Mouse (Mus musculus): Measurements from ENCODE around the gene Fabp6. TPM values are rescaled to one million over a fixed set of nuclear protein-coding genes. Genes with fewer than 3 reads are reported as not detected.

Gene Fabp6
- polyA plus RNA-seq, 1 experiment from 2014 or later: not detected

GRCm38 (mm10) chr11:43608440-43608839 is 7.1 kb upstream of the Fabp6 start:
- H3K36me3 ChIP-seq (ENCODE audit: control insufficient read depth, insufficient read depth, low read length): no peaks in the 10 kb centered on the region
- no peak for ATAC-seq (ENCODE audit: low read depth)
- H3K4me2 ChIP-seq (ENCODE audit: low read depth, low read length): no peak overlapping the region
- no peak overlapping the region for H3K27ac ChIP-seq (ENCODE audit: low read length)
- no peaks in the 10 kb centered on the region for H3K9me3 ChIP-seq (ENCODE audit: control insufficient read depth, low read length)
- H3K4me1 ChIP-seq (replicated peaks; ENCODE audit: control insufficient read depth, insufficient read depth, low read length): peaks cover 14% of the 10 kb centered on the region
- H3K4me3 ChIP-seq (ENCODE audit: low read length): no peak overlapping the region
- 79% methylated on average over 3 of the region's 3 CpGs for WGBS
- no peaks in the 10 kb centered on the region for H3K27me3 ChIP-seq (ENCODE audit: control insufficient read depth, insufficient read depth, low read depth, low read length)
- H3K9ac ChIP-seq (ENCODE audit: low read length): no peak overlapping the region

GRCm38 (mm10) chr11:43605859-43606258 is 4.5 kb upstream of the Fabp6 start:
- ATAC-seq (ENCODE audit: low read depth): no peak
- H3K27me3 ChIP-seq (ENCODE audit: control insufficient read depth, insufficient read depth, low read depth, low read length): no peaks in the 10 kb centered on the region
- H3K4me1 ChIP-seq (replicated peaks; ENCODE audit: control insufficient read depth, insufficient read depth, low read length): peaks cover 8% of the 10 kb centered on the region
- WGBS: 63% methylated on average over 6 of the region's 6 CpGs
- H3K36me3 ChIP-seq (ENCODE audit: control insufficient read depth, insufficient read depth, low read length): no peaks in the 10 kb centered on the region
- no peak overlapping the region for H3K4me3 ChIP-seq (ENCODE audit: low read length)
- no peak overlapping the region for H3K27ac ChIP-seq (ENCODE audit: low read length)
- no peak overlapping the region for H3K9ac ChIP-seq (ENCODE audit: low read length)
- no peak overlapping the region for H3K4me2 ChIP-seq (ENCODE audit: low read depth, low read length)
- no peaks in the 10 kb centered on the region for H3K9me3 ChIP-seq (ENCODE audit: control insufficient read depth, low read length)

- no peaks in the 10 kb centered on the region for H3K4me1 ChIP-seq (replicated peaks; ENCODE audit: control insufficient read depth, insufficient read depth, low read length)
- no peak overlapping the region for H3K4me2 ChIP-seq (ENCODE audit: low read depth, low read length)
- H3K4me3 ChIP-seq (ENCODE audit: low read length): no peak overlapping the region
- H3K9me3 ChIP-seq (ENCODE audit: control insufficient read depth, low read length): no peaks in the 10 kb centered on the region
- ATAC-seq (ENCODE audit: low read depth): no peak
- H3K9ac ChIP-seq (ENCODE audit: low read length): no peak overlapping the region
- H3K36me3 ChIP-seq (ENCODE audit: control insufficient read depth, insufficient read depth, low read length): no peaks in the 10 kb centered on the region
- WGBS: 79% methylated on average over 6 of the region's 6 CpGs
- H3K27me3 ChIP-seq (ENCODE audit: control insufficient read depth, insufficient read depth, low read depth, low read length): no peaks in the 10 kb centered on the region
- H3K27ac ChIP-seq (ENCODE audit: low read length): no peak overlapping the region
Observed at GRCm38 (mm10) chr11:43604891-43605290, 3.6 kb upstream of the Fabp6 start.

DNA sequence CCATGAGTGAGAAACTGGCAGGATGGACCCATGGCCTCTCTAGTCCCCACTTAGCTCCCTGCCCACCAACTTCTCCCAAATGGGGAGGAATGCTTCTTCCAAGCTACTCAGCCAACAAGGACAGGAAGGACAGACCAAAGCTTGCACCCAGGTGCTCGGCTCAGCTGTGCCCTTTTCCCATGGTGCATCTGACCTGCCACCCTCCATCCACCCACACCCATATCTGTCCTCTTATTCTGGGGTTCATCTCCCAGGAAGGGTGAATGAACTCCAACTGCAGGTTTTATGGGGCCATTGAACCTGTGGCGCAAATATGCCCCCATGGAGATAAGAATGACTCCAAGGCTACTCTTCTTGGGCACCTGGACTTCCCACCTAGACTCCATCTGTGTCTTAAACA is 2.9 kb upstream of the Fabp6 start:
- Histone ChIP-seq H3K27ac (ENCODE audit: low read length) (no peak overlapping the region), H3K9ac (ENCODE audit: low read length) (no peak overlapping the region), H3K27me3 (ENCODE audit: control insufficient read depth, insufficient read depth, low read depth, low read length) (no peaks in the 10 kb centered on the region), H3K4me1 (replicated peaks; ENCODE audit: control insufficient read depth, insufficient read depth, low read length) (no peaks in the 10 kb centered on the region), H3K4me2 (ENCODE audit: low read depth, low read length) (no peak overlapping the region), H3K9me3 (ENCODE audit: control insufficient read depth, low read length) (no peaks in the 10 kb centered on the region), H3K4me3 (ENCODE audit: low read length) (no peak overlapping the region), H3K36me3 (ENCODE audit: control insufficient read depth, insufficient read depth, low read length) (no peaks in the 10 kb centered on the region)
- WGBS: 95% methylated on average over 2 of the region's 2 CpGs
- no peak for ATAC-seq (ENCODE audit: low read depth)

- no peak for ATAC-seq (ENCODE audit: low read depth)
- Histone ChIP-seq H3K27me3 (ENCODE audit: control insufficient read depth, insufficient read depth, low read depth, low read length) (no peaks in the 10 kb centered on the region), H3K4me1 (replicated peaks; ENCODE audit: control insufficient read depth, insufficient read depth, low read length) (peaks cover 3% of the 10 kb centered on the region; the same call in 1 of the 2 replicates), H3K9ac (ENCODE audit: low read length) (no peak overlapping the region), H3K9me3 (ENCODE audit: control insufficient read depth, low read length) (no peaks in the 10 kb centered on the region), H3K4me2 (ENCODE audit: low read depth, low read length) (no peak overlapping the region), H3K36me3 (ENCODE audit: control insufficient read depth, insufficient read depth, low read length) (peaks cover 11% of the 10 kb centered on the region), H3K27ac (ENCODE audit: low read length) (no peak overlapping the region), H3K4me3 (ENCODE audit: low read length) (no peak overlapping the region)
- WGBS: 40% methylated on average over 6 of the region's 6 CpGs
Observed at GRCm38 (mm10) chr11:43589530-43590072, 11.7 kb downstream of the Fabp6 start.

DNA sequence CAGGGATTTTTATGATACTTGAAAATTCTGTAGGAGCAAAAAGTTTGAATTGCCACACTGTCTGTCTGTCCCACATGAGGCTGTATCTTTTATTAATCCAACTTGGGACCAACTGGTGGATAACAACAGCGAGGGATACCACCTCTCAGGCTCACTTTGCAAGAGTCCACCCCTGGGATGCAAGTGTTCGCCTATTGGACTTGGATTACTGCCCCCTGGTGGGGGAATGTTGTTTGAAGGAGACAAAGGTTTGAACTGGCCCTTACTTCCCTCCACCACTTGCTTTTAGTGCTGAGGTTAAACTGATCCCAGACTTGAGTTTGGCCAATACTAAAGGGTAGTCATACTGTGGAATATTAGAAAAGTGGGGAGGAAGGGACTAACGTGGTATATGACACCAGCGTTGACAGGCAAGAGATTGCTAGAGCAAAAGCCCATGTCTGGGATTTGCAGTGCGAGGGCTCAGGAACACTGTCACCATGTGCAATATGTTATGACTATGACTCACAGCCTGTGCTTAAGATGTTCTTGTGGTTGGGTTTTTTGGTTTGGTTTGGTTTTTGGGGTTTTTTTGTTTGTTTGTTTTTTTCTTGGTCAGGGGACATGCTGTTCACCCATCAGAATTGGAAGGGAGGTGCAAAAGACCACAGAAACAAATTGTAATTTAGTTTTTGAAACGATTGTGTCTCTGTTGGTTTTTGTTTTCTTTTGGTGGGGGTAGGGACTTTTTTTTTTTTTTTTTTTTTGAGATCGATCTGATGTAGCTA is 14.8 kb downstream of the Fabp6 start, which contains the start of gene 4933415A04Rik:
Gene 4933415A04Rik, plus strand, starts transcription at position 717 of the 767 bp plus-strand sequence.
- WGBS: 67% methylated on average over 7 of the region's 7 CpGs
- Histone ChIP-seq H3K9me3 (ENCODE audit: control insufficient read depth, low read length) (no peaks in the 10 kb centered on the region), H3K4me2 (ENCODE audit: low read depth, low read length) (no peak within 1 kb of the TSS), H3K9ac (ENCODE audit: low read length) (no peak within 1 kb of the TSS), H3K4me1 (replicated peaks; ENCODE audit: control insufficient read depth, insufficient read depth, low read length) (peaks cover 3% of the 10 kb centered on the region; the same call in 1 of the 2 replicates), H3K36me3 (ENCODE audit: control insufficient read depth, insufficient read depth, low read length) (peaks cover 17% of the 10 kb centered on the region), H3K27me3 (ENCODE audit: control insufficient read depth, insufficient read depth, low read depth, low read length) (no peaks in the 10 kb centered on the region), H3K27ac (ENCODE audit: low read length) (no peak within 1 kb of the TSS), H3K4me3 (ENCODE audit: low read length) (no peak within 1 kb of the TSS)
- no peak for ATAC-seq (ENCODE audit: low read depth)

- no peaks in the 10 kb centered on the region for H3K9me3 ChIP-seq (ENCODE audit: control insufficient read depth, low read length)
- no peak overlapping the region for H3K9ac ChIP-seq (ENCODE audit: low read length)
- no peak overlapping the region for H3K27ac ChIP-seq (ENCODE audit: low read length)
- H3K27me3 ChIP-seq (ENCODE audit: control insufficient read depth, insufficient read depth, low read depth, low read length): no peaks in the 10 kb centered on the region
- WGBS: 87% methylated on average over 22 of the region's 22 CpGs
- H3K36me3 ChIP-seq (ENCODE audit: control insufficient read depth, insufficient read depth, low read length): peaks cover 17% of the 10 kb centered on the region
- H3K4me2 ChIP-seq (ENCODE audit: low read depth, low read length): no peak overlapping the region
- H3K4me3 ChIP-seq (ENCODE audit: low read length): no peak overlapping the region
- peaks cover 3% of the 10 kb centered on the region; the same call in 1 of the 2 replicates for H3K4me1 ChIP-seq (replicated peaks; ENCODE audit: control insufficient read depth, insufficient read depth, low read length)
- ATAC-seq (ENCODE audit: low read depth): no peak
Observed at GRCm38 (mm10) chr11:43585211-43586005, 15.9 kb downstream of the Fabp6 start.

DNA sequence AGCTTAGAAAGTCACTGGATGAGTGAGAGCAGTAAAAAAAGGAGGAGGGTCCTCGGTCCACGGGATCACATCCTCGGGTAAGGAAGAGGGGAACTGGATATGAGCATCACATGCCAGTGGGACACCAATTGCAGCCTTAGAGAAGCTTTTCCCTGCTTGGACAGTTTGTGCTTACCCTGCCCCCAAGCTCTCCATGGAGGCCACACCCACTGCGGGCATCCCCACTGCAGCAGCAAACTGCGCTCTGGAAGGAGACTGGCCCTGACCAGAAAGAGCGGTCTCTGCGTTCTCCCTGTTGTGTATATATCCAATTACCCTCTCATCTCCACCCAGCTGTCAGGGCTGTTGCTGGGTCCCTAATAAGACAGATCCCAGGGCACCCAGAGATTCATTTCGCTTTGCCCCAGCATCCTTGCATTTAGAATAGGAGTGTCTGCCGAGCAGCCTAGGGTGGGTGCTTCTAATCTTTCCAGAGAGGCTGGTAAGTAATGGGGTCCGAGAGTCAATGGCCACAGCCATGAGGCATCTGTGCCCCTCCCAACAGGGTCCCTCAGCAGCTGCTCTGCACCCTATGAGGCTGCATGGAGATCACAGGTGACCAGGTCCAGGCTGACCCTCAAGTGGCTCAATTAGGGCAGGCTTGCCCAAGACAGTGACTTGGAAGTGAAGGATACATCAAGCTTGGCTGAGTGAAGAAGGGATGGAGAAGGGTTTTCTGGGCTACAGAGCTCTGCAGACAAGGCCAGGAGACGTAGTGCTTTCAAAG is 23.4 kb downstream of the Fabp6 start:
- H3K9me3 ChIP-seq (ENCODE audit: control insufficient read depth, low read length): no peaks in the 10 kb centered on the region
- no peak overlapping the region for H3K9ac ChIP-seq (ENCODE audit: low read length)
- no peak overlapping the region for H3K4me3 ChIP-seq (ENCODE audit: low read length)
- no peak overlapping the region for H3K4me2 ChIP-seq (ENCODE audit: low read depth, low read length)
- peaks cover 13% of the 10 kb centered on the region for H3K4me1 ChIP-seq (replicated peaks; ENCODE audit: control insufficient read depth, insufficient read depth, low read length)
- H3K36me3 ChIP-seq (ENCODE audit: control insufficient read depth, insufficient read depth, low read length): no peaks in the 10 kb centered on the region; the same call in 1 of the 2 replicates
- no peak for ATAC-seq (ENCODE audit: low read depth)
- no peaks in the 10 kb centered on the region for H3K27me3 ChIP-seq (ENCODE audit: control insufficient read depth, insufficient read depth, low read depth, low read length)
- no peak overlapping the region for H3K27ac ChIP-seq (ENCODE audit: low read length)
- 71% methylated on average over 11 of the region's 11 CpGs for WGBS

Data from lung, embryonic 16.5 days (tissue).